Mouse (Mus musculus) adrenal gland, postnatal 25 days (tissue): ENCODE measurements at regions not wholly inside any gene's neighbourhood (a gene's known extent, or its start where the extent isn't known, plus 50 kb on each side); places are given as distances from the start of the nearest gene placed in this dataset.

ENCODE experiments used
- DNase-seq: peaks from one replicate; pipeline ENCODE4 v3.0.0; 2021; ENCODE audit warnings: mixed read lengths

GRCm38 (mm10) chr8:49015701-49016100, 171.9 kb upstream of the Tenm3 start:
- no peak for DNase-seq

- no peak for DNase-seq
Measured at GRCm38 (mm10) chr8:49015200-49015599, 171.4 kb upstream of the Tenm3 start.

- DNase-seq: no peak
Measured at GRCm38 (mm10) chr8:49006236-49006965, 162.7 kb upstream of the Tenm3 start.

GRCm38 (mm10) chr8:48981667-48982066, 137.9 kb upstream of the Tenm3 start:
- no peak for DNase-seq

- DNase-seq: no peak
Measured at GRCm38 (mm10) chr8:48980755-48981154, 137.0 kb upstream of the Tenm3 start.

- DNase-seq: no peak
Measured at GRCm38 (mm10) chr8:48970655-48971054, 126.9 kb upstream of the Tenm3 start.

- DNase-seq: no peak
Measured at GRCm38 (mm10) chr8:48964929-48965328, 121.2 kb upstream of the Tenm3 start.

- DNase-seq: no peak
Measured at GRCm38 (mm10) chr8:48957614-48958013, 113.9 kb upstream of the Tenm3 start.

GRCm38 (mm10) chr8:48951412-48951811, 107.7 kb upstream of the Tenm3 start:
- no peak for DNase-seq

- DNase-seq: no peak
Measured at GRCm38 (mm10) chr8:48944177-48944576, 100.4 kb upstream of the Tenm3 start.

GRCm38 (mm10) chr8:48937144-48937543, 93.4 kb upstream of the Tenm3 start:
- no peak for DNase-seq

- no peak for DNase-seq
Measured at GRCm38 (mm10) chr8:48927135-48927534, 83.4 kb upstream of the Tenm3 start.

- DNase-seq: no peak
Measured at GRCm38 (mm10) chr8:48915275-48915674, 71.5 kb upstream of the Tenm3 start.

- DNase-seq: no peak
Measured at GRCm38 (mm10) chr8:48912842-48913241, 69.1 kb upstream of the Tenm3 start.

GRCm38 (mm10) chr8:48901668-48902406, 58.1 kb upstream of the Tenm3 start:
- no peak for DNase-seq

GRCm38 (mm10) chr8:48896687-48897086, 52.9 kb upstream of the Tenm3 start:
- DNase-seq: no peak

GRCm38 (mm10) chr8:48896251-48896650, 52.5 kb upstream of the Tenm3 start:
- DNase-seq: no peak

- no peak for DNase-seq
Measured at GRCm38 (mm10) chr8:48895586-48895985, 51.8 kb upstream of the Tenm3 start.
